Mouse (Mus musculus) right cerebral cortex, adult 2 months (tissue): Measurements from ENCODE around the gene Wap.
"Not testable (repeated sequence)": the region's sequence is repeated elsewhere in the genome, so short reads cannot be mapped to it uniquely, and the experiment has no call there.

ENCODE experiments used
- DNase-seq, 2 experiments: peaks; one replicate each; pipeline ENCODE4 v3.0.0; 2021 to 2022; ENCODE audit warnings: low spot score in 2 of 2

Wap gene

DNA sequence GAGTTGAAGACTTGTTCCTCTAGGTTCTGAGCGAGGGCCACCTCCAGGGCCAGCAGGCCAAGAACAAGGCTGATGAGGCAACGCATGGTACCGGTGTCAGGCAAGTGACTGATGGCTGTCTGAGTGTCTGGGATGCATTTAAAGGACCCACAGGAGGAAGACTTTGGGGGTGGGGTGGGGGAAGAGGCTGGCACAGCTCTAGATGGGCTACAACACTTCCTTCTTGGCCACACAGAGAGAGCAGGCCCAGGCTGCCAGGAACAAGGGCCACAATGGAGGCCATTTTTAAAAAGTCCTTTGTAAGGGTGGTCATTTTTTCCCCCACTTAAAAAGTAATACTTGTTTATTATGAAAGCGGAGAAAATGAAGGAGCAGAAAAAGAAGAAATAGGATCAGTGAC lies at the start of gene Wap:
Wap (minus strand) TSS at position 101 of the 400 bp plus-strand sequence.
- no peak for DNase-seq

DNA sequence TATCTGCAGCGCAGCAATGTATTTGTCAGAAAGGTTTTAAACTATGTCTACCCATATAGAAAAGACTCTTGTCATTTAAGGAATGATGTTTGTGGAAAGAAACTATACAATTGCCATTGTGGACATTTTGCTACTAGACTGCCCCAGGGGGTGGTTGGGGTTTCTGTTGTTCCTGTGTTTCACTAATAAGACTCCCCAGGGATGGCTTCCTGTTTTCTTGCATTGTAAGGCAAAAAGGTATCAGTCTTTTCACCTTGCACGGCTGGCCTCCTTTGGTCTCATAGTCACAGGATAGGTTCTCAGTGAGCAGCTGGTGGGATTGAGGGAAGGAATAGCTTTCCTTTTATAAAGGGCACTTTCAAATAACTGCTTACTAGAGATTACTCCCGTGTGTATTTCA lies 46.3 kb upstream of the Wap start:
- no peak for DNase-seq

DNA sequence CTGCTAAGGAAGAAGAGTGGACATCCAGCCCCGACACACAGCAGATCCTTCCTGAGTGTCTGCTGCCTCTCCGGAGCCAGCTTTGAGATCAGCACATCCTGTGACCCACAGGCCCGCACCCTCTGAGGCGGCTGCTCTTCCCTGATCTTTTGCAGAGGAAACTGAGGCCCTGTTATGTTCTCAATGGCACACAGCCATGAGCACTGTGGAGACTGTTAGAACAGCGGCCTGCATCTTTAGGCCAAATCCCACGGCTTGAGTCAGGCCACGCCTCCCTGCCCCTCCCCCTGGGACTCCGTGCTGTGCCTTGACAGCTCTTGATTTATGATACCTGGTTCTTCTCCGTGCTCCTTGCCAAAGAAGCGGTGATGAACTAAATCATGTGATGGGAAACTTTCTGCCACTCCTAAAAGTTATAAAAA lies 42.0 kb upstream of the Wap start:
- DNase-seq: no peak

DNA sequence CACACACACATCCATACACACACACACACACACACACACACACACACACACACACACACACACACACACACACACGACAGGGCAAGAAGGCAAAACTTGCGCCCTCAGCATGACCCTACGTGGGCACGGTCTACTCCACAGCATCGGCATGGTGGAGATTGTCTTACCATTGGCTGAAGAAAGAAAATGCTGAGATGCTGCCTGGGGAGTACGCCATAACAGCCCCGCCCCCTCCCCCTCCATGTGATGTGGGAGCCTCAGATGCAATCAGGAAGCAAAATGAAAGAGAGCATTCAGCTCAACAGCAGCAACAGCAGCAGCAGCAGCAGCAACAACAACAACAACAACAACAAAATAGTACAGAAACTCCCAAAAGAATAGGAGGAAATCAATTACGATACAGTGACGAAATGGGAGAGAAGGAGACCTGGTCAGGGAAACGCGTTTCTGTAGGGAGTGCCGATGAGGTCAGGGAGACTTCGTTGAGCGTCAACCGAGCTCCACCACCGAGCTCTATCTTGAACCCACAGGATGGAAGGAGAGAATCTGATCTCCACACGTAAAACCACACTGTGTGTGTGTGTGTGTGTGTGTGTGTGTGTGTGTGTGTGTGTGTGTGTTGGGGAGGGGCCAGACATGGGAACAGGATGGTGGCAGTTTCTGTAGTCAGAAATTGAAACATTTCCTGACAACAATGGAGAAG lies 41.4 kb upstream of the Wap start:
- no peak for DNase-seq

DNA sequence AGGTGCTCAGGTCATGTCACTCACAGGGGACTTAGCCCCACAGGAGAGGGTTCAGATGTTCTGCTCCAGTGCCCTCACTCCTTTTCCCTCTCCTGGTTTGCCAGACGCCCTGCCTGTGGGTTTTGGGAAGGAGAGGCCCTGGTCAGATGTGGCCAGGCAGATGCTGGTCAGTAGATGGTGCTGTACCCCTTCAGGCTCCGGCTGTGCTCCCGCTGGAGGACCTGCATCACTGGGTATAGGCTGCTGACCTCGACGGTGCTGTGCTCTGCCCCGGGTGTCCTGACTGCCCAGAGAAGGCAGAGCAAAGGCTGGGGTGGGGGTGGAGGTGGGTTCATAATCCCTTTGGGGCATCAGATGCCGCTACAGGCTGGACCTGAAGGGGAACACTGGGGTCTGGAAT lies 39.1 kb upstream of the Wap start:
- DNase-seq: no peak

DNA sequence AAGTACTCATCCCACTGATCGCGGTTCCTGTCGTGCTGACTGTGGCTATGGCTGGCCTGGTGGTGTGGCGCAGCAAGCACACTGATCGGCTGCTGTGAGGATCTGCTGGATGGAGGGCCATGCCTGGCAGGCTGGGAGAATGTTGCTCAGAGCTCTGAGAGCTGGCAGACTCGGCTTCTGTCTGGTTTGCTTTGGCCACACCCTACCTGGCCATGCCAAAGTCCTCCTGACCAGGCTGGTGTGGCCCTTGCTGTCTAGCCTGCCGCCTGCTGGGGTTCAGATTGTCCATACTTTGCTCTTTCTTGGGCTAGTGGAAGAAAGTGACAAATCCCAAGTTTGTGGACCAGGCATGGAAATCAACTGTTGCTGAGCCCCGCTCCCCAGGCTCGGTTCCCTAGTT lies 38.2 kb upstream of the Wap start:
- no peak for DNase-seq

GRCm38 (mm10) chr11:6675402-6675801 lies 37.0 kb upstream of the Wap start:
- no peak for DNase-seq

DNA sequence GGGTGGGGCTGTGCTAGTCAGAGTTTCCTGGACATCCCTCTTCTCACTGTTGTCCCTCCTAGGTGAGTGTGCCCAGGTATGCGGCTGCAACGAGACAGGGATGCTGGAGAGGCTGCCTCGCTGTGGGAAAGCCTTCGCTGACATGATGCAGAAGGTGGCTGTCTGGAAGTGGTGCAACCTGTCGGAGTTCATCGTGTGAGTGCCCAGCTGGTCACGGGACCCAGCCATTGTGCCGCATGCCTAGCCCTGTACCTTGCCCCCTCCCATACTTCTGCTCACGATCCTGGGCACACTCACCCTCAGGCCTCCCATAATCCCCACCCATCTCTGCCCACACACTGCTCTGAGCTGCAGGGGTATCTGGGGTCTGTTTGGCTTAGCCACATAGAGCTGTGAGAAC lies 36.3 kb upstream of the Wap start:
- DNase-seq: no peak

- DNase-seq: no peak
Observed at GRCm38 (mm10) chr11:6670826-6671225, 32.4 kb upstream of the Wap start.

DNA sequence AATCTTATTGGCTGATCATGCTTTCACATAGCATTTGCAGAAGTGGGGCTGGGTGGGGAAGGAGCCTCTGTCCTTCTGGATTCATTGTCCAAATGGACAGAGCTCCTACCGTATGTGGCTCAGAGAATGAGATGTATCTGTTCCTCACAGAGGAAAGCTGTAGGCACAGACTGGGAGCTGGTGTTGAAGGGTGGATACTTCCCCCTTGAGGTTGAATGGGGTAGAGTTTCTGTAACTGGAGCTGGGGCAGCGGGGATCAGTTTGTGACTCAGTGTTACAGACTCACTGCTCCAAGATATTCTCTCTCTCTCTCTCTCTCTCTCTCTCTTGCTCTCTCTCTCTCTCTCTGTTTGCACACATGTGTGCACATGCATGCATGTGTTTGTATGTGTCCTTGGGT lies 31.6 kb upstream of the Wap start:
- DNase-seq: no peak

DNA sequence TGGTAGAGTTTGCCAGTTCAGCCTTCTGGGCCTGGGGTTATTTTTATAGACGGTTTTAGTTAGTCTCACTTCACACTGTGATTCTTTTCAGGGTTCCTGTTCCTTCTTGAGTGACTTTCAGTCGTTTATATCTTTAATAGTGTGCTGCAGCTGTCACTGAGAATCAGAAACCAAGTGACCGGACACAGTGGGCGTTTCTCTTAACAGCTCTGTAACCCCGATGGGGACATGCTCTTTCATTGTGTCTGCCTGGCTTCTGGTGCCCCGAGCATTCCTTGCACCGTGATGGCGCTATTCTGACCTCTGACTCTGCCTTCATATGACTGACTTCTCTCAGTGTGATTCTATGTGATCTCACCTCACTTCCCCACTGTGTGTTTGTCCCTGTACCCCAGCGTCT lies 30.6 kb upstream of the Wap start:
- no peak for DNase-seq

- DNase-seq: no peak
Observed at GRCm38 (mm10) chr11:6666634-6667033, 28.2 kb upstream of the Wap start.

GRCm38 (mm10) chr11:6661206-6661605 lies 22.8 kb upstream of the Wap start:
- no peak for DNase-seq

DNA sequence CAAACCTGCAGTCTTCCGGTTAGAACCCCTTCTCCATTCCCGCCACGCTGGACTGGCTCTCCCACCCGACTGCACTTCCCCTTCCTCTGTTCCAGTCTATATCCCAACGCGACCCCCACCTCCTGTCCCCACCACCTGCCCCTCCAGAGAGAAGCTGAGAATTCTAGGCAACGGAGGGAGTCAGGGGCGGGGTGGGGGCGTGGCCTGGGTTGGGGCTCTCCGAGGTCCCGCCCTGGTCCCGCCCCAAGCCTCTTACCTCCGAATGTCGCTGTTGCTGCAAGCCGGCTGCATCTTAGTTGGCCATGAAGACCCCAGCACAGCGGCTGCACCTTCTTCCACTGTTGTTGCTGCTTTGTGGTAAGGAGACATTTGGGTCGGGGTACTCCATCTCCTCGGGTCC lies 19.8 kb upstream of the Wap start, which contains the start of gene Ramp3:
Ramp3 (plus strand) TSS at position 251 of the 400 bp plus-strand sequence.
- DNase-seq: no peak

DNA sequence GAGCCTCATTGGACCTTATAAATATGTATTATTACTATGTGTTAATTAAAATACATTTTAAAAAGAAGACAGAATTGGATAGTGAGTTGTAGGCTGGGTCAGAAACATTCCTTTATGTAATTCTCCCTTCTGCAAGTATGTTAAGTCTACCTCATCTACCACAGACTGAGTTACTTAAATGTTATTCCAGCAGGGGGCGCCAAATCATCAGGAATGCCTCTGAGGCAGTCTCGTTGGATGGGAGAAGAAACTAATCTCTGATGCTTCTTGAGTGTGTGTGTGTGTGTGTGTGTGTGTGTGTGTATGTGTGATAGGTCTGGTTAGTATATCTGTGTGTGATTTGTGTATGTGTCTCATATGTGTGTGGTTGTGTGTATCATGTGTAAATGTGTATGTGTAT lies 16.5 kb upstream of the Wap start:
- DNase-seq: peak; percentile 90 to 95

DNA sequence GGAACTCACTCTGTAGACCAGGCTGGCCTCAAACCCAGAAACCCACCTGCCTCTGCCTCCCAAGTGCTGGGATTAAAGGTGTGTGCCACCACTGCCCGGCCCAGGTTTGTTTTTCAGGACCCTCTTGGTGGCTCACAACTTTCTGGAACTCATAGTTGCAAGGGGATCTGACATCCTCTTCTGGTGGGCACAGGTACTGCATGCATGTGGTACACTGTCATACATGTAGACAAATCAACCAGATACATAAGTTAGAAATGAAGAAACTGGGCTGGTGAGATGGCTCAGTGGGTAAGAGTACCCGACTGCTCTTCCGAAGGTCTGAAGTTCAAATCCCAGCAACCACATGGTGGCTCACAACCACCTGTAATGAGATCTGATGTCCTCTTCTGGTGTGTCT lies 14.5 kb upstream of the Wap start:
- not testable (repeated sequence) for DNase-seq

GRCm38 (mm10) chr11:6650519-6650918 lies 12.1 kb upstream of the Wap start:
- no peak for DNase-seq

- no peak for DNase-seq
Observed at GRCm38 (mm10) chr11:6647831-6648724, 9.6 kb upstream of the Wap start.

DNA sequence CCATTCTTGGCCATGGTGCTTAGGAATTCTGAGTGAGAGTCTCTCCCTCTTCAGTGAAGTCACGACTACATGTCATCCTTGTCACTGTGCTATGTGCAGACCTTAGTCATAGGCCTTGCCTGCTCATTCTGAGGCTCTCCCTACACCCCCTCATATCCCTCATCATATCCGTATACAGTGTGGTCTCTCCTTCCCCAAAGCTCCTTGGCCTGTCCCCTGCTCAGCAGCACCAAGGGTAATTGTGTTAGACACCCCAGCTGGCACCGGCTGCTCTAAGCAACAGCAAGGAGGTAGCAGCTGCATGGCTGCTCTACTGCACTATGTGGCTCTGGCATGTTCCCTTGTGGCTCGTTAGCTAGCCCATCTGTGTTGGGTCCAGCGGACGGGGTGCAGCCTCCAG lies 6.1 kb upstream of the Wap start:
- DNase-seq: no peak

DNA sequence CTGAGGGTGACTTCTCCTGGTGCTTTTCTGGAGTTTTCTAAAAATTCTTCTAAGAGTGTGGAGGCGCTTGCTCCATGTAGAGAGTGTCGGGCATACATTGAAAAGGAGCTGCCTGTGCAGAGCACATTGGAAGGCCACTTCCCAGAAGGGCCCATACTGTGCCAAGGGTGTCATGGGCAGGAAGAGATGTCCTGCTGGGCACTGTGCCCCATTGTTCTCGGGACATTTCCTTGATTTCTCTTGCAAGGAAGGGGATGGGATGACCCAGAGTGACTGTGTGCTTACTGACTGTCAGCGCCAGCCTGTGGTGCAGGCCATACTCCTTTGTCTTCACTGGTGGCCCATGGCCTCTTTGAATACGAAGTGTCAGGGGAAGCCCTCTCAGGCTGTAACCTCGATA lies 635 bp upstream of the Wap start:
- no peak for DNase-seq

- no peak for DNase-seq
Observed at GRCm38 (mm10) chr11:6636150-6636549, 2.3 kb downstream of the Wap start.

- peak in 1 of 2 experiments; percentile 17 for DNase-seq
Observed at GRCm38 (mm10) chr11:6629655-6630054, 8.8 kb downstream of the Wap start.

- DNase-seq: peak; percentile 31 to 35
Observed at GRCm38 (mm10) chr11:6628568-6628967, 9.9 kb downstream of the Wap start.
